Mouse (Mus musculus): ENCODE measurements around the gene Hoxd12. TPM values are rescaled to one million over a fixed set of nuclear protein-coding genes. Genes with fewer than 3 reads are reported as not detected.
A peak's percentile ranks its signal among the peaks of the same experiment; 100 is the strongest.

Gene Hoxd12
- polyA plus RNA-seq, 1 experiment from 2014 or later: not detected

DNA sequence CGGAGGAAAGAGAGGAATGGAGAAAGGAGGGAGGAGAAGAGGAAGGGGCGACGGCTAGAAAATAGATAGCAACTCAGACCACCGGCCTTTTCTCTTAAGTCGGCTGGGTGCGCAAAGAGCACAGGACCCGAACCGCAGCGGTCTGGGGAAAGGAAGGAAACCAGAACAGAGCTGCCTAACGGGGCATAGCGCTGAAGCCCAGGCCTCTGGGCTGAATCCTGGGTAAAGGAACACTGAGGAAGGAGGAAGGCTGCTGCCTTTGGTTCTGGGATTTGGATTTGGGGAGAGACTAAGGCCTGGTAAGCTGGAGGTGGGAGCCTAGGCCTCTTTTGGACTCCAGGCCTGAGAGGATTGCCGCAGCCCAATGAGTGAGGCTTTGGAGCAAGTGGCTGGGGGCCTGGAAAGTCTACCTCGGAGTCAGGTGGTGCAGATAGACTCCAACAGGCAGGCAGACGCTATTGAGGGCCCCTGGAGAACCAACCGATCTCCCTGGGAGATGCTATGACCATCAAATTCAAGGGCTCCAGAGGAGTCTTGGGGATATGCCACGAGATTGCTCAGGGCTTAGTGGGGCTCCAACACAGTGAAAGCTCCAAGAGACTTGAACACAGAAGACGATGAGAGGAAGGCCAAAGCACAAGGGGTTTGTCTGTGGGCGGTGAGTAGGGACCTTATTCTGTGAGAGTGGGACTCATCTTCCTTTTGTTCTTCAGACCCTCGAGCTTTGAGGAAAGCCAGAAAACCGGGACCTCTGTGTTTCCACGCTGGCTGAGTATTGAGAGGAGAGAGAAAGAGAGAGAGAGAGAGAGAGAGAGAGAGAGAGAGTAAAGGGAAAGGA, 6.0 kb downstream of the Hoxd12 start:
- TF ChIP-seq CTCF (IDR thresholded peaks at IDR 0.05; ENCODE audit: low read depth) (no peak), EP300 (IDR thresholded peaks at IDR 0.05; ENCODE audit: low read depth) (no peak)
- H3K4me1 ChIP-seq (ENCODE audit: insufficient read depth): peaks cover 3% of the 10 kb centered on the region; the same call in 1 of the 2 replicates
- 2% methylated on average over 21 of the region's 21 CpGs for WGBS (ENCODE audit: insufficient replicate concordance)
- ATAC-seq (no peak), DNase-seq (peak; percentile 12)
- H3K4me3 ChIP-seq (ENCODE audit: low read depth, low read length): no peak overlapping the region
- H3K36me3 ChIP-seq (replicated peaks; ENCODE audit: insufficient read depth, low read length): no peaks in the 10 kb centered on the region
- H3K27ac ChIP-seq (ENCODE audit: low read depth): no peak overlapping the region
- no peak overlapping the region for H3K4me2 ChIP-seq (ENCODE audit: low read depth, low read length)
- no peak overlapping the region for H3K9ac ChIP-seq (replicated peaks)
- H3K27me3 ChIP-seq (ENCODE audit: insufficient read depth, low read length): peaks cover 100% of the 10 kb centered on the region
- no peaks in the 10 kb centered on the region for H3K9me3 ChIP-seq (ENCODE audit: low read length)

DNA sequence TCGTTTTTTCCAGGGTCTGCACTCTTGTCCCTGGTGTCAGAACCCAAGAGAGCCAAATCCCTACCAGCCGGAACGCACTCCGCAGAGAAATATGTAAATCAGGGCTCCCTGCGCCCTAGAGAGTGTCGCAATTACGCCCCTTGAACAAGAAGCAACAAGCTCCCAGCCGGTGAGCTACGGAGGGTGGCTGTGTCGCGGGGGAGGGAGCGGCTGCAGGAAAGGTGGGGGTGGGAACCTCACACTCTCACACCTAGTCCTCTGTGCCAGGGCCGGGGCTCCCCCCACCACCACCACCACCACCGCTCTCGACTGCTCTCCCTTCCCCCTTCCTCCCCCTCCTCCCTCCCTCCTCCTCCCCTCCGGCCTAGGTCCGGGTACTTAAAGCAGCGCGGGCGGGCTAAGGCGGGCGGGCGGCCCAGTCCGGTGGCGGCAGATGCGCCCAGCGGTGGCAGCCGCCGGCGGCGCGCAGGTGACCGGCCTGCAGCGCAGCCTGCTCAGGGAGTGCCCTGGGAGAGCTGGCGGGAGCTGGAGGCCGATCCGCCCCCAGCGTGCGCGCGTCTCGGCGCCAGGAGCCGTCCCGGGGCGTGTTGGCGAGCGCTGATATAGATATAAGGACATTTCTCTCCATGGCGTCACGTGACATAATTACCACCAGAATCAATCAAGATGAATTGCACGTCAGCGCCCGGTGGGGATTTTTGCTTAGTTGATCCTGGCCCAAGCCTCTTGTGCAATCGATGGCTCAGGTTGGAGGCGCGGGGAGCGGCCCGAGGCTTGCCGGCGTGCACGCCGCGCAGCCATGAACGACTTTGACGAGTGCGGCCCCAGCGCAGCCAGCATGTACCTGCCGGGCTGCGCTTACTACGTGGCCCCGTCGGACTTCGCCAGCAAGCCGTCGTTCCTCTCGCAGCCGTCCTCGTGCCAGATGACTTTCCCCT, 7.0 kb downstream of the Hoxd12 start:
- Histone ChIP-seq H3K9me3 (ENCODE audit: low read length) (no peaks in the 10 kb centered on the region), H3K4me2 (ENCODE audit: low read depth, low read length) (0 out of 2 replicates have a peak overlapping the region, but pooled peaks have one; percentile 23), H3K36me3 (replicated peaks; ENCODE audit: insufficient read depth, low read length) (no peaks in the 10 kb centered on the region), H3K27me3 (ENCODE audit: insufficient read depth, low read length) (peaks cover 97% of the 10 kb centered on the region), H3K27ac (ENCODE audit: low read depth) (no peak overlapping the region), H3K4me1 (ENCODE audit: insufficient read depth) (peaks cover 3% of the 10 kb centered on the region; the same call in 1 of the 2 replicates), H3K9ac (replicated peaks) (no peak overlapping the region), H3K4me3 (ENCODE audit: low read depth, low read length) (no peak overlapping the region; the same call in 1 of the 2 replicates)
- 2% methylated on average over 77 of the region's 78 CpGs for WGBS (ENCODE audit: insufficient replicate concordance)
- TF ChIP-seq CTCF (IDR thresholded peaks at IDR 0.05; ENCODE audit: low read depth) (no peak), EP300 (IDR thresholded peaks at IDR 0.05; ENCODE audit: low read depth) (no peak)
- DNase-seq (no peak), ATAC-seq (no peak)

DNA sequence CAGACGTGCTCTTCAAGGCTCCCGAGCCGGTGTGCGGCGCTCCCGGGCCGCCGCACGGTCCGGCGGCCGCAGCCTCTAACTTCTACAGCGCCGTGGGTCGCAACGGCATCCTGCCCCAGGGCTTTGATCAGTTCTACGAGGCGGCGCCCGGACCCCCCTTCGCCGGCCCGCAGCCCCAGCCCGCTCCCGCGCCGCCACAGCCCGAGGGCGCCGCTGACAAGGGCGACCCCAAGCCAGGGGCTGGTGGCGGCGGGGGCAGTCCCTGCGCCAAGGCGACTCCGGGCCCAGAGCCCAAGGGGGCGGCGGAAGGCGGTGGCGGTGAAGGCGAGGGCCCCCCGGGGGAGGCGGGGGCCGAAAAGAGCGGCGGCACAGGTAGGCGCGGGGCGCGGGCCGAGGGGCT, 8.0 kb downstream of the Hoxd12 start:
- TF ChIP-seq EP300 (IDR thresholded peaks at IDR 0.05; ENCODE audit: low read depth): no peak
- no peak for TF ChIP-seq CTCF (IDR thresholded peaks at IDR 0.05; ENCODE audit: low read depth)
- ATAC-seq (no peak), DNase-seq (no peak)
- Histone ChIP-seq H3K36me3 (replicated peaks; ENCODE audit: insufficient read depth, low read length) (no peaks in the 10 kb centered on the region), H3K9me3 (ENCODE audit: low read length) (no peaks in the 10 kb centered on the region), H3K4me2 (ENCODE audit: low read depth, low read length) (no peak overlapping the region), H3K9ac (replicated peaks) (no peak overlapping the region), H3K27me3 (ENCODE audit: insufficient read depth, low read length) (peaks cover 97% of the 10 kb centered on the region), H3K4me3 (ENCODE audit: low read depth, low read length) (peak overlapping the region; percentile 10; the same call in 1 of the 2 replicates), H3K27ac (ENCODE audit: low read depth) (no peak overlapping the region), H3K4me1 (ENCODE audit: insufficient read depth) (peaks cover 3% of the 10 kb centered on the region; the same call in 1 of the 2 replicates)
- WGBS (ENCODE audit: insufficient replicate concordance): 2% methylated on average over 27 of the region's 51 CpGs

DNA sequence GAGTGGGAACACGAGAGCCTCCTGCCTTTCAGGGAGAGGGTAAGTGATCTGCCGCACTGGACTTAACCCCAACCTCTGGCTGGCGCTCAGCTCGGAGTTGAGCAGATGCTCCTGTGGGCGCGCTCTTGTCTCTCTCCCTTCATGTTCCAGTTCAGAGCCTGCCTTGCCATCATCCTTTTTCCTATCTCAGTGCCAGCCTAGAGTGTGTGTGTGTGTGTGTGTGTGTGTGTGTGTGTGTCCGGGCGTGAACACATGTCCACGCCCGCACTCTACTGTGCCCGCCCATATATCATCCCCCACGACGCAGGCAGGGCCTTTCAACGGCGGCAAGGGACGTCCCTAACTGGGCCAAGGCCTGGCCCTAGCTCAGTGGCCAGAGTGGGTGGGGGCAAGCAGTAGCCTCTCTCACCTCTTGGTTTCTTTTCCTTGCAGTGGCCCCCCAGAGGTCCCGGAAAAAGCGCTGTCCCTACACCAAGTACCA, 8.7 kb downstream of the Hoxd12 start:
- Histone ChIP-seq H3K4me2 (ENCODE audit: low read depth, low read length) (no peak overlapping the region), H3K9me3 (ENCODE audit: low read length) (no peaks in the 10 kb centered on the region), H3K27ac (ENCODE audit: low read depth) (no peak overlapping the region), H3K4me3 (ENCODE audit: low read depth, low read length) (no peak overlapping the region), H3K36me3 (replicated peaks; ENCODE audit: insufficient read depth, low read length) (no peaks in the 10 kb centered on the region), H3K4me1 (ENCODE audit: insufficient read depth) (peaks cover 3% of the 10 kb centered on the region; the same call in 1 of the 2 replicates), H3K27me3 (ENCODE audit: insufficient read depth, low read length) (peaks cover 97% of the 10 kb centered on the region), H3K9ac (replicated peaks) (no peak overlapping the region)
- ATAC-seq (no peak), DNase-seq (no peak)
- WGBS (ENCODE audit: insufficient replicate concordance): 2% methylated on average over 18 of the region's 18 CpGs
- TF ChIP-seq EP300 (IDR thresholded peaks at IDR 0.05; ENCODE audit: low read depth) (no peak), CTCF (IDR thresholded peaks at IDR 0.05; ENCODE audit: low read depth) (no peak)

DNA sequence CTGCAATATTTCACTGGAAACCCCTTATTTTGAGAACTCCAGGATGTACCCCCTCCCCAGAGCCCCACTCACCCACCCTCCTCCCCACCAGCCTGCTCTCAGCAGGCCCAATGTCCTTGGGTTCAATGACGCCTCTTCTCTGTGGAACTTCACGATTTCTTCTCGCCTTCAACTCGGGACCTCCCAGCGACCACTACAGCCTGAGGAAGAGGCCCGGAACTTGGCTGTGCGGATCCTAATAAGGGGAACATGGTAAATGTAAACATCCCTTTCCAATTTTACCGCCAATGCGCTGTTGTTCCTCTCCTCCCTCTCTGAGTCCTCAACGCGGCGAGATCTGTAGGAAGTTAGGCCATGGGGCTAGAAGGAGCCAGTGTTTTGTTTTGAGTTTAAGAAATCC, 9.3 kb downstream of the Hoxd12 start:
- no peak for TF ChIP-seq EP300 (IDR thresholded peaks at IDR 0.05; ENCODE audit: low read depth)
- no peak for TF ChIP-seq CTCF (IDR thresholded peaks at IDR 0.05; ENCODE audit: low read depth)
- 2% methylated on average over 12 of the region's 12 CpGs for WGBS (ENCODE audit: insufficient replicate concordance)
- ATAC-seq: no peak

More for the DNA sequence above, 9.3 kb downstream of the Hoxd12 start:
- H3K4me1 ChIP-seq (ENCODE audit: insufficient read depth): peaks cover 3% of the 10 kb centered on the region; the same call in 1 of the 2 replicates
- H3K9me3 ChIP-seq (ENCODE audit: low read length): no peaks in the 10 kb centered on the region
- peaks cover 97% of the 10 kb centered on the region for H3K27me3 ChIP-seq (ENCODE audit: insufficient read depth, low read length)
- no peak overlapping the region for H3K9ac ChIP-seq (replicated peaks)
- no peak for DNase-seq
- H3K27ac ChIP-seq (ENCODE audit: low read depth): no peak overlapping the region
- no peaks in the 10 kb centered on the region for H3K36me3 ChIP-seq (replicated peaks; ENCODE audit: insufficient read depth, low read length)
- H3K4me3 ChIP-seq (ENCODE audit: low read depth, low read length): no peak overlapping the region
- no peak overlapping the region for H3K4me2 ChIP-seq (ENCODE audit: low read depth, low read length)
